Mouse (Mus musculus) forebrain, embryonic 10.5 days (tissue): ENCODE results near the gene Arhgef19. TPM values are rescaled to one million over a fixed set of nuclear protein-coding genes. Genes with fewer than 3 reads are reported as not detected.

ENCODE experiments used
- DNase-seq: peaks from one replicate; pipeline ENCODE4 v3.0.0-alpha.2; 2017; ENCODE audit warnings: low spot score; ENCODE audit errors: extremely low spot score
- H3K27ac ChIP-seq: fragments of 300-500 bp; sonication (generic); 2 replicates; pipeline ENCODE4 v1.5.1; 2016; ENCODE audit warnings: mild to moderate bottlenecking
- H3K27me3 ChIP-seq: fragments of 300-500 bp; sonication (generic); 2 replicates; pipeline ENCODE4 v1.6.1; 2016; ENCODE audit warnings: mild to moderate bottlenecking; ENCODE audit not compliant: poor library complexity, severe bottlenecking
- H3K36me3 ChIP-seq: fragments of 300-500 bp; sonication (generic); replicated peaks from 2 replicates; pipeline ENCODE4 v1.6.1; 2016; ENCODE audit warnings: mild to moderate bottlenecking, moderate library complexity
- H3K4me1 ChIP-seq: fragments of 300-500 bp; sonication (generic); 2 replicates; pipeline ENCODE4 v1.6.1; 2016
- H3K4me3 ChIP-seq: fragments of 300-500 bp; sonication (generic); 2 replicates; pipeline ENCODE4 v1.5.1; 2016; ENCODE audit warnings: mild to moderate bottlenecking, moderate library complexity
- H3K9me3 ChIP-seq: fragments of 300-500 bp; sonication (generic); 2 replicates; pipeline ENCODE4 v1.6.1; 2016; ENCODE audit warnings: mild to moderate bottlenecking, moderate library complexity
- WGBS: fragments of 180-500 bp; shearing (Covaris S2); methylation state at CpG from one replicate; pipeline ENCODE4 v1.1.7; 2016; 5-methylcytosine and 5-hydroxymethylcytosine counted together
- polyA plus RNA-seq: library from polyadenylated mRNA; unstranded; fragments of >200 nt; fragmentation: Nextera tagmentation; extraction: Ambion mirVana; gene quantifications from 2 replicates; pipeline ENCODE4 v1.2.1, GENCODE M21; 2016

Gene Arhgef19
- polyA plus RNA-seq, 1 experiment from 2014 or later = 2.2 TPM

DNA sequence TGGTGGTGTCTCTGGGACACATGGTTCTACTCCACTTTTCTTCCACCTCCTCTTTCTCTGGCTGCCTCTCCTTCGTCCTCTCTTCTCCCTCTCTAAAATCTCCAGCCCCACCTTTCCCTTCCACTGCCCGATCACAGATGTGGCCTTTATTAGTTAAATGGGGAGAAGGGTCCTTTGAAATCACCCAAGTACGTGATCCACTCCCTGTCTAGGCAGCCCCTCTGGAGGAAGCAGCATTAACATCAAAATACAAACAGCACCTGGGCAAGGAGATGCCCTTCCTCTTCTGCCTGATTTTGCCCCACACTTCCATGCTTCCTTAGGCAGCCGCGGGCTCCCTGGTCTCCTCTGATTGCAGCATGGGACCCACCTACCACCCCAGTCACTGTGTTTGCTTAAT is 43.3 kb downstream of the Arhgef19 start:
- 45% methylated on average over 5 of the region's 5 CpGs for WGBS
- Histone ChIP-seq H3K4me1 (peaks cover 76% of the 10 kb centered on the region), H3K27me3 (peaks cover 73% of the 10 kb centered on the region), H3K27ac (no peak overlapping the region), H3K36me3 (no peaks in the 10 kb centered on the region), H3K4me3 (no peak overlapping the region), H3K9me3 (no peaks in the 10 kb centered on the region)
- DNase-seq = no peak

GRCm38 (mm10) chr4:141283176-141283878 is 44.0 kb downstream of the Arhgef19 start:
- no peak overlapping the region for H3K4me3 ChIP-seq
- WGBS = 60% methylated on average over 11 of the region's 12 CpGs
- H3K27me3 ChIP-seq = peaks cover 77% of the 10 kb centered on the region
- no peaks in the 10 kb centered on the region for H3K36me3 ChIP-seq
- DNase-seq = no peak
- no peaks in the 10 kb centered on the region for H3K9me3 ChIP-seq
- H3K4me1 ChIP-seq = peaks cover 76% of the 10 kb centered on the region
- peak overlapping the region; percentile 51; the same call in 1 of the 2 replicates for H3K27ac ChIP-seq

GRCm38 (mm10) chr4:141283879-141284411 is 44.6 kb downstream of the Arhgef19 start:
- no peak for DNase-seq
- H3K4me3 ChIP-seq = no peak overlapping the region
- no peaks in the 10 kb centered on the region for H3K9me3 ChIP-seq
- H3K27me3 ChIP-seq = peaks cover 78% of the 10 kb centered on the region
- peaks cover 73% of the 10 kb centered on the region for H3K4me1 ChIP-seq
- WGBS = 26% methylated on average over 8 of the region's 8 CpGs
- no peaks in the 10 kb centered on the region for H3K36me3 ChIP-seq
- peak overlapping the region; percentile 51; the same call in 1 of the 2 replicates for H3K27ac ChIP-seq

GRCm38 (mm10) chr4:141284486-141284885 is 45.2 kb downstream of the Arhgef19 start:
- WGBS = 54% methylated on average over 3 of the region's 3 CpGs
- Histone ChIP-seq H3K27ac (no peak overlapping the region), H3K36me3 (no peaks in the 10 kb centered on the region), H3K4me1 (peaks cover 67% of the 10 kb centered on the region), H3K9me3 (no peaks in the 10 kb centered on the region), H3K4me3 (no peak overlapping the region), H3K27me3 (peaks cover 83% of the 10 kb centered on the region)
- DNase-seq = no peak

GRCm38 (mm10) chr4:141285128-141285527 is 45.8 kb downstream of the Arhgef19 start:
- no peaks in the 10 kb centered on the region for H3K36me3 ChIP-seq
- DNase-seq = no peak
- H3K4me1 ChIP-seq = peaks cover 66% of the 10 kb centered on the region
- H3K27me3 ChIP-seq = peaks cover 90% of the 10 kb centered on the region
- H3K9me3 ChIP-seq = no peaks in the 10 kb centered on the region
- no peak overlapping the region for H3K4me3 ChIP-seq
- H3K27ac ChIP-seq = no peak overlapping the region; the same call in 1 of the 2 replicates
- WGBS = 7% methylated on average over 8 of the region's 8 CpGs

DNA sequence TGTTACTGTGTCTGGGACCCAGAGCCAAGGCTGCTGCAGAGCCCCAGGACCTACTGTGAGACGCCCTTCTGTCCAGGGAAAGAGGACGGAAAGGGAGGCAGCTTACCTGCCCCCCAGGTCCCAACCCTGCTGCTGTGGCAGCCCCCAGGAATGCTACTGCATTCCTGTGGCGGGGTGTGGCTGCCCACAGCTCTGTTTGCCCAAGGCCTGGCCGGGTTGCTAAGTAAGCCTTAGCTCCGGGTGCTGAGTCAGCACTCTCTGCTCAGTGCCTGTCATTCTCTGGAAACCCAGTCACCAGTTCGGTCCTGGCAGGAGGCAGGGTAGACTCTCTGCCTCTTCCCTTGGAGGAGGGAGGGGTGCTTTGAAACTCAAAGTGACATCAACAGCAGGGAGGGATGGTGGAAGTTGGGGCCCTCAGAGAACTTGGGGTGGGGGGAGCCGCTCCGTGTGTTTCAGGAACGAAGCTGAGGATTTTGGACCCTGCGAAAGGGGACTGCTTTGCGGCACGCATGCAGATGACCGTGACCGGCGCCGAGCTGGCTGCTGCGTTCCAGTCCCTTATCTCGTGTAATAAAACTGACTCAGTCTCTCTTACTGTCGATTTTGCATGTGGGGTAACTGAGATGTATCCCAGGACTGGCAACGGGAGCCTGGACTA is 47.7 kb downstream of the Arhgef19 start:
- Histone ChIP-seq H3K4me1 (peaks cover 72% of the 10 kb centered on the region), H3K4me3 (0 out of 2 replicates have a peak overlapping the region, but pooled peaks have one; percentile 10), H3K27me3 (peaks cover 100% of the 10 kb centered on the region), H3K27ac (peak overlapping the region; percentile 5; the same call in 1 of the 2 replicates), H3K9me3 (no peaks in the 10 kb centered on the region), H3K36me3 (no peaks in the 10 kb centered on the region)
- DNase-seq = no peak
- 10% methylated on average over 20 of the region's 20 CpGs for WGBS

GRCm38 (mm10) chr4:141287518-141288004 is 48.3 kb downstream of the Arhgef19 start:
- Histone ChIP-seq H3K9me3 (no peaks in the 10 kb centered on the region), H3K4me1 (peaks cover 71% of the 10 kb centered on the region), H3K27me3 (peaks cover 100% of the 10 kb centered on the region), H3K27ac (no peak overlapping the region), H3K36me3 (no peaks in the 10 kb centered on the region), H3K4me3 (no peak overlapping the region)
- WGBS = 15% methylated on average over 15 of the region's 15 CpGs
- DNase-seq = no peak

GRCm38 (mm10) chr4:141288152-141288551 is 48.9 kb downstream of the Arhgef19 start:
- Histone ChIP-seq H3K27me3 (peaks cover 100% of the 10 kb centered on the region), H3K4me3 (no peak overlapping the region), H3K4me1 (peaks cover 71% of the 10 kb centered on the region), H3K36me3 (no peaks in the 10 kb centered on the region), H3K27ac (no peak overlapping the region), H3K9me3 (no peaks in the 10 kb centered on the region)
- WGBS = 61% methylated on average over 8 of the region's 8 CpGs
- DNase-seq = no peak

GRCm38 (mm10) chr4:141291571-141292375 is 52.5 kb downstream of the Arhgef19 start:
- no peak for DNase-seq
- Histone ChIP-seq H3K4me1 (peaks cover 56% of the 10 kb centered on the region), H3K9me3 (no peaks in the 10 kb centered on the region), H3K27ac (peak overlapping the region; percentile 80), H3K27me3 (peaks cover 98% of the 10 kb centered on the region), H3K36me3 (no peaks in the 10 kb centered on the region), H3K4me3 (peak overlapping the region; percentile 57)
- WGBS = under 1% methylated on average over 42 of the region's 47 CpGs

GRCm38 (mm10) chr4:141295774-141296186 is 56.5 kb downstream of the Arhgef19 start:
- Histone ChIP-seq H3K4me1 (peaks cover 40% of the 10 kb centered on the region), H3K27me3 (peaks cover 98% of the 10 kb centered on the region), H3K27ac (peak overlapping the region; percentile 73), H3K36me3 (no peaks in the 10 kb centered on the region), H3K9me3 (no peaks in the 10 kb centered on the region), H3K4me3 (peak overlapping the region; percentile 46)
- peak; percentile 56 for DNase-seq
- 3% methylated on average over 15 of the region's 15 CpGs for WGBS

DNA sequence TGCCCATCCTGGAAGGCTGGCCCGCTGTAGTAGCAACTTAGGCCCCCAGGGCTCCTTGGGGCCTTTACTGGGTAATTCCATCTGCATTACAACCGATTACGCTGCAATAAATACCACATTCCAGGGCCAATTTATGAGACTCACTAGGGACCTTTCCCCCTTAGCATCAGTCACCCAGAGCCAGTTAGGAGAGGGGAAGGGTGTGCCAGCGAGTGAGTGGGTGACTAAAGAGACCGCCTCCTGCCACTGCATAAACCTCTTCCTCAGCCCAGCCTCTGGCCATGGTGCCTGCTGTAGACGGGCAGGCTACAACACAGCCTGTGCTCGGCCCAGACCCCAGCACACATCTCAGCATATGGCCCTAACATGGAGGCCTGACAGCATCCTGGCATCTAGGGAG is 58.6 kb downstream of the Arhgef19 start:
- H3K36me3 ChIP-seq = no peaks in the 10 kb centered on the region
- no peak overlapping the region for H3K4me3 ChIP-seq
- peaks cover 98% of the 10 kb centered on the region for H3K27me3 ChIP-seq
- peaks cover 45% of the 10 kb centered on the region for H3K4me1 ChIP-seq
- 79% methylated on average over 7 of the region's 7 CpGs for WGBS
- no peak for DNase-seq
- no peak overlapping the region for H3K27ac ChIP-seq
- no peaks in the 10 kb centered on the region for H3K9me3 ChIP-seq

DNA sequence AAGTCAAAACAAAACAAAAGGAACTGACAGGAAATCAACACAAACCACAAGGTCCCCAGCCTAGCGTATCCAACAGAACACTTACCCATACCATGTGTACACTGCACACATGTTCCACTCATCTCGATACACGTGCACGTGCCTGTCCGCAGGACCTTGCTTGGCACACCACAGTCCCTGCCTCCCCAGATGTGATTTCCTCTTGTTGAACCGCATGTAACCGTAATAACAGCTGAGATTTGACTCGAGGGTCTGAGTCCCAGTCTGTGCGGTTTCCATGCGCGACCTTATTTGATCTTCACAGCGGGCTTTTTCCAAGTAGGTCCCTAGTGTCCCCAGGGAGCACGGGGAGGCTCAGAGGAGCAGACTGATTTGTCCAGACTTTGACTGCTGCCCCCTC is 60.1 kb downstream of the Arhgef19 start:
- peaks cover 56% of the 10 kb centered on the region for H3K4me1 ChIP-seq
- 73% methylated on average over 13 of the region's 13 CpGs for WGBS
- H3K27me3 ChIP-seq = peaks cover 98% of the 10 kb centered on the region
- H3K27ac ChIP-seq = no peak overlapping the region
- H3K36me3 ChIP-seq = no peaks in the 10 kb centered on the region
- H3K4me3 ChIP-seq = no peak overlapping the region
- H3K9me3 ChIP-seq = no peaks in the 10 kb centered on the region
- DNase-seq = no peak
